Mouse (Mus musculus): Measurements from ENCODE around the gene Dnajc12. TPM values are rescaled to one million over a fixed set of nuclear protein-coding genes. Genes with fewer than 3 reads are reported as not detected.

Gene Dnajc12
- total and polyA plus RNA-seq, 3 experiments = 2.9 to 7.3 TPM; not detected in 1

DNA sequence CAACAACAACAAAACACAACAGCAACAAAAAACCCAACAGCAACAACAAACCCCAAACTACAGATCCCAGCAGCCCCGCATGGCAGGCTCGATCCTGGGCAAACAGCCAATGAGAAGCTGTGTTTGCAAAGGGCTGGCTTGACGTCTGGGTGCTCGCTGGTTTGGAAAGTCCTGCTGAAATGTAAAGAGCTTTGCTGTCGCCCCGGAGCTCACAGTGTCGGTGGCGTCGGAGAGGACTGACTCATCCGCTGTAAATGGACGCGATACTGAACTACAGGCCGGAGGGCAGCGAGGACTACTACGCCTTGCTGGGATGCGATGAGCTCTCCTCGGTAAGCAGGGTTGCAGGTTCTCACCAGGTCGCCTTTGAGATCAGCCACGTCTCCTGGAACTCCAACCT is 4.2 kb downstream of the Dnajc12 start:
- peak; percentile 95 for DNase-seq (ENCODE audit: low read depth, low spot score)
- Histone ChIP-seq H3K79me2 (ENCODE audit: control insufficient read depth, insufficient read depth, low read length, poor library complexity) (no peaks in the 10 kb centered on the region), H3K9me3 (replicated peaks; ENCODE audit: insufficient read depth, low read length) (no peaks in the 10 kb centered on the region), H3K36me3 (ENCODE audit: control insufficient read depth in 1 of 2, insufficient read depth in 2 of 2, low read length in 2 of 2) (no peaks in the 10 kb centered on the region; a peak in 2 of 4 replicates), H3K9ac (ENCODE audit: control insufficient read depth, low read depth, low read length, poor library complexity, severe bottlenecking) (peak overlapping the region; percentile 68), H3K4me3 (ENCODE audit: control insufficient read depth in 1 of 2, insufficient read depth in 1 of 2, low read depth in 2 of 2, low read length in 2 of 2) (peak overlapping the region; percentile 73 to 86), H3K27me3 (ENCODE audit: control insufficient read depth in 1 of 2, insufficient read depth in 2 of 2, low read length in 2 of 2) (no peaks in the 10 kb centered on the region), H3K27ac (ENCODE audit: control insufficient read depth, low read depth, low read length) (peak overlapping the region; percentile 14), H3K4me1 (ENCODE audit: control insufficient read depth in 1 of 2, insufficient read depth in 2 of 2, low read length in 2 of 2) (peaks cover 0 to 3% of the 10 kb centered on the region in 2 experiments; a peak in 1 of 4 replicates)
- TF ChIP-seq MXI1 (IDR thresholded peaks at IDR 0.05; ENCODE audit: low read depth, low read length) = peak; percentile 66
- TF ChIP-seq HCFC1 (IDR thresholded peaks at IDR 0.05; ENCODE audit: low read depth, low read length) = peak; percentile 94
- TF ChIP-seq USF1 (IDR thresholded peaks at IDR 0.05; ENCODE audit: low read depth, low read length) = 0 out of 2 replicates have a peak, but pooled peaks have one; percentile 11
- peak; percentile 88 for TF ChIP-seq SIN3A (IDR thresholded peaks at IDR 0.05; ENCODE audit: low read length)
- TF ChIP-seq ZMIZ1 (IDR thresholded peaks at IDR 0.05; ENCODE audit: low read depth, low read length) = peak; percentile 39; the same call in 1 of the 2 replicates
- TF ChIP-seq KAT2A (conservative IDR thresholded peaks at IDR 0.05; ENCODE audit: low read depth, low read length) = peak; percentile 65; the same call in 1 of the 2 replicates
- 0 out of 2 replicates have a peak, but pooled peaks have one; percentile 62 for TF ChIP-seq CHD1 (IDR thresholded peaks at IDR 0.05; ENCODE audit: low read depth, low read length)
- TF ChIP-seq MAX (IDR thresholded peaks at IDR 0.05; ENCODE audit: low read length) = peak; percentile 48
- peak; percentile 50 for TF ChIP-seq NELFE (IDR thresholded peaks at IDR 0.05; ENCODE audit: low read depth, low read length)
- peak; percentile 68; the same call in 1 of the 2 replicates for TF ChIP-seq TBP (IDR thresholded peaks at IDR 0.05; ENCODE audit: low read depth, low read length)
- peak; percentile 60 to 71; a peak in 3 of 4 replicates for TF ChIP-seq POLR2A (IDR thresholded peaks at IDR 0.05; ENCODE audit: control insufficient read depth in 1 of 2, insufficient read depth in 1 of 2, low read depth in 1 of 2, low read length in 2 of 2, poor library complexity in 1 of 2)
- TF ChIP-seq ZKSCAN1 (IDR thresholded peaks at IDR 0.05; ENCODE audit: low read depth, low read length) = no peak
- TF ChIP-seq POLR2AphosphoS2 (IDR thresholded peaks at IDR 0.05; ENCODE audit: low read length) = no peak
- no peak for TF ChIP-seq GATA1 (IDR thresholded peaks at IDR 0.05; ENCODE audit: low read depth, low read length)
- no peak for TF ChIP-seq MEF2A (IDR thresholded peaks at IDR 0.05; ENCODE audit: extremely low read depth, insufficient replicate concordance, low read depth, low read length, poor library complexity, severe bottlenecking)

DNA sequence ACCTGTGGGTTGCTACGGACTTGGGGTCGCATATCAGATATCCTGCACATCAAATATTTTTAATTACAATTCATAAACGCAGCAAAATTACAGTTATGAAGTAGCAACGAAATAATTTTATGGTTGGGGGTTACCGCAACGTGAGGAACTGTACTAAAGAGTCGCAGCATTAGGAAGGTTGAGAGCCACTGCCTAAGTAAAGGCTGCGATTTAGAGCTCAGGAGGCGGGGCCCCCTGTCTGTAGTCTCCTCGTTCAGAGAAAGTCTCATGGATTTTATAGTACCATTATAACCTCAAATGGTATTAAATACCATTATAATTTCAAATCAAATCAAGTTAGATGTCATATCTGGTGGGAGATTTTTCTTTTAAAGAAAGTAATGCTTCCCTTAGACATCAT is 4.7 kb downstream of the Dnajc12 start:
- Histone ChIP-seq H3K9ac (ENCODE audit: control insufficient read depth, low read depth, low read length, poor library complexity, severe bottlenecking) (peak overlapping the region; percentile 68), H3K9me3 (replicated peaks; ENCODE audit: insufficient read depth, low read length) (no peaks in the 10 kb centered on the region), H3K4me1 (ENCODE audit: control insufficient read depth in 1 of 2, insufficient read depth in 2 of 2, low read length in 2 of 2) (peaks cover 0 to 3% of the 10 kb centered on the region in 2 experiments; a peak in 1 of 4 replicates), H3K27ac (ENCODE audit: control insufficient read depth, low read depth, low read length) (no peak overlapping the region), H3K27me3 (ENCODE audit: control insufficient read depth in 1 of 2, insufficient read depth in 2 of 2, low read length in 2 of 2) (no peaks in the 10 kb centered on the region), H3K4me3 (ENCODE audit: control insufficient read depth in 1 of 2, insufficient read depth in 1 of 2, low read depth in 2 of 2, low read length in 2 of 2) (peak overlapping the region; percentile 73 to 86), H3K79me2 (ENCODE audit: control insufficient read depth, insufficient read depth, low read length, poor library complexity) (no peaks in the 10 kb centered on the region), H3K36me3 (ENCODE audit: control insufficient read depth in 1 of 2, insufficient read depth in 2 of 2, low read length in 2 of 2) (no peaks in the 10 kb centered on the region; a peak in 2 of 4 replicates)
- TF ChIP-seq ZMIZ1 (IDR thresholded peaks at IDR 0.05; ENCODE audit: low read depth, low read length) = no peak
- no peak for TF ChIP-seq EP300 (IDR thresholded peaks at IDR 0.05; ENCODE audit: low read depth in 1 of 2, low read length in 2 of 2)
- TF ChIP-seq ZKSCAN1 (IDR thresholded peaks at IDR 0.05; ENCODE audit: low read depth, low read length) = no peak
- no peak for TF ChIP-seq ZC3H11A (IDR thresholded peaks at IDR 0.05; ENCODE audit: low read depth, low read length)
- TF ChIP-seq ETS1 (IDR thresholded peaks at IDR 0.05; ENCODE audit: low read depth, low read length) = no peak
- no peak for TF ChIP-seq NELFE (IDR thresholded peaks at IDR 0.05; ENCODE audit: low read depth, low read length)
- DNase-seq (ENCODE audit: low read depth, low spot score) = peak; percentile 54
